Mouse (Mus musculus): ENCODE measurements at regions not wholly inside any gene's neighbourhood (a gene's known extent, or its start where the extent isn't known, plus 50 kb on each side); places are given as distances from the start of the nearest gene placed in this dataset.

DNA sequence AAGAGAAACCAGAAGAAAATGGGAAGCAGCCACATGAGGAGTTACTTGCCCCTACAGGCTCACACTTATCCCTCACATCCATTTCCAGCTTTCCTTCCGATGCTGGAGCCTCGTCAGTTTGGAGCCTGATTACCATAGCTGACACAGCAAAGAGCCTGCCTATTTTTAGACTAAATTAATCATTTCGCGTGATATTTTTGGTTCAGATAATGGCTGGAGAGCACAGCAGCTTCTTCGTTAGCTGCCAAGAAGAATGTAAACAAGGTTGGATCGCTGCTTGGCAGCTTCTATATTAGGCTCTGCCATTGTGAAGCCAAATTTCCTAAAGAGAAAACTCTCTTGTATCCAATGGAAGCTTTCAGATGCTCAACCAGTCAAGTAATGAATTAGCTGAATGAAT, 676.9 kb upstream of the A1bg start:
- no peak for DNase-seq (ENCODE audit: low read depth, low spot score)

DNA sequence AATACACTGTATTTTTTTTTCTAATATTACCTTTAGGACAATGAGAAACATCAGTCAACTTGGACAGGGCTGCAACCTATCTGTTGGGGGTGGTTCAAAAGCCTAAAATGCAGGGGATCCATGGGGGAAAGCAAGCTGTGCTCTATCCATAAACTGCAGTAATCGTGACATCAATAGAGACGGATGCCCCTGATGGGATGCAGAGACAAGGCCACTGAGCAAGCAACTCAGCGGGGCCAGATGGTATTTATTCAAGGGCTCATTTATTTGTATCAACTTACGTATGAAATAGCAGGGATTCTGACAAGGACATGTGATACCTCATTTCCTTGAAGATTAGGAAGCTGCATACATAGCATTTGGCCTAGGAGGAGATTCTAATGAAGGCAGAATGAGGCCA, 673.5 kb upstream of the A1bg start:
- no peak for DNase-seq (ENCODE audit: low read depth, low spot score)

GRCm38 (mm10) chr15:61588956-61589355, 666.1 kb upstream of the A1bg start:
- no peak for DNase-seq (ENCODE audit: low read depth, low spot score)

DNA sequence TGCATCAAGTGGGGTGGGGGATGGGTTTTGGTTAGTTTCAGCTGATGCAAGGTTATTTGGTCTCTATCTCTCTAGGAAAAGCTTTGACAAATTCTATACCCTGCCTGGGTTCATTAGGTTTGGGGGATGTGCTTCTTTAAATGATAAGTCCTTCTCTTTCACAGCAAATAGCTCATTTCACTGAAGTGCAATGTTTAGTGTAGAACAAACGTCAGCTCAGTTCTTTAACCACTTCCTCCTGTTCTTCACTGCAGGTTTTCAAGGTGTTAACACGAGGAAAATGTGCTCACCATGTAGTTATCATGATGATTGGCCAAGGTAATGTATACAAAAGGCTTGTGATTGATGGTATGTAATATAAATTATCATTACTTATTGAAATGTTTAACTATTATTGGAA, 659.5 kb upstream of the A1bg start:
- DNase-seq (ENCODE audit: low read depth, low spot score), result no peak

- peak; percentile 61 for DNase-seq (ENCODE audit: low read depth, low spot score)
Measured at GRCm38 (mm10) chr15:61563347-61563746, 640.5 kb upstream of the A1bg start.

DNA sequence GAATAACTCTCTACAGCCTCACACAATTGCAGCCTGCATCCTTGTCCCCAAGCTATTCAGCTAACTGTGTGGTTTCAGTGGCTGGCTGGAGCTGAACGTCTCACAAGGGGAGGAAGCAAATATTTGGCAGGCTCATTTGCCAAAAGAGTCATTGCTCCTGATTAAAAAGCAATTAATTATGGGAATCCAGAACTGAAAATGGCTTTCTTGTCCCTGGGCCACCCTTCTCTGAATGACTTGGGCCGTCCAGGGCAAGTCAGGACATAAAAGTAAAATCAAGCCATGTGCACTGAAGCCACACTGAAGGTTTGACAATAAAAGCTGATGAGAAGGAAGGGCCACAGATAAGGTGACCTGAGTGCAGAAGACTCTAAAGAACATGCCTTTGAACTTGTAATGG, 639.4 kb upstream of the A1bg start:
- peak; percentile 8 for DNase-seq (ENCODE audit: low read depth, low spot score)

DNA sequence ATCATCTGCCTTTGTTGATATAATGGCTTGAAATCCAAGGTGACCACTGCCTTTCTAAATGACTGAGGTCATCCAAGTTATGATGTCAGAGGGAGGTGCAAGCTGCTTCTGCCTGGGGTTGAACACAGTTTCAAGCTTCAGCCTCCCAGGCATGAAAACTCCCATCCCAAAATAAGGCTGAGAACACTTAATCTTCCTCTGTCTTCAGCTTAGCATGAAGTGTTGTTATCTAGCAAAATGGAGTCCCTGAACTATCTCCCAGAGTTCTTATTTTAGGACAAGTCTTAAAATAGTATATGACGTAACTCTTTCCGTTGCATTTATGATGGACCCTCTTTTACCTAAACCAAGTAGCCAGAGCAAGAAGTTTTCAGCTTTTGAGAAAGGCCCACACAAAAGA, 631.1 kb upstream of the A1bg start:
- DNase-seq (ENCODE audit: low read depth, low spot score), result no peak

GRCm38 (mm10) chr15:61553081-61553680, 630.4 kb upstream of the A1bg start:
- DNase-seq (ENCODE audit: low read depth, low spot score), result no peak

DNA sequence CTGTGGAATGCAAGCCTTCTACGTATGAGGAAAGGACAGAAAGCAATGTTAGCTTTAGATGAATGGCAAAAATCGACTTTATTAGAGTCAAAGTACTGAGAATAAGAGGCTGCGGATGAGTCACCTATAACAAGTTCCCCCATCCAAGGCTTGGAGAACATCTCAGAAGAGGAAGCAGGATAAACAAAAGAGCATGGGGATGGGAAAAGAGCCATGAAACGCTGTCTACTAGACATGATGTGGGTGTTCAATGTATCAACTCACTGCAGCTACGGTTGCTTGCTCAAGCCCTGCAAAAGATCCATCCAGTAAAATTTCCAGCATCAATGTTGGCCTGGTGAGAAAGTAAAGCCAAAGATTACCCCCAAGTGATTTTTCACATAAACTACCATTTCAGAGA, 628.4 kb upstream of the A1bg start:
- DNase-seq (ENCODE audit: low read depth, low spot score), result no peak

GRCm38 (mm10) chr15:61548400-61548799, 625.6 kb upstream of the A1bg start:
- DNase-seq (ENCODE audit: low read depth, low spot score), result no peak

DNA sequence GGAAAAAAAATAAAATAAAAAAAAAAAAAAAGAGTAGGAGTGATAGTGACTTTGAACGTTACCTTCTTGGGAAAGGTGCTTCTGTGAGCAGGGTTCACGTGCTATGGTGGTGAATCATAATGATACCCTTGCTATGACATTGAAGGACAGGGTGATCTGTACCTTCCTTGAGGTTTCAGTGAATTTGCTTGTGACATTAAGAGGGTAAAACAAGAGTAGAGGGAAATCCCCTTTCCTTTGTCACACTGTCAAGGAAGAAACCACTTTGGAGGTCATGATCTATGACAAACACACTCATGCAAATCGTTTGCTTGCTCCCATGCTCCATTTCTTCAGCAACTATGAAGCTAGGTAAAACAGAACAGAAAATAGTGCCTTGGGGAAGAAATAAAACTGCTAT, 623.8 kb upstream of the A1bg start:
- no peak for DNase-seq (ENCODE audit: low read depth, low spot score)

DNA sequence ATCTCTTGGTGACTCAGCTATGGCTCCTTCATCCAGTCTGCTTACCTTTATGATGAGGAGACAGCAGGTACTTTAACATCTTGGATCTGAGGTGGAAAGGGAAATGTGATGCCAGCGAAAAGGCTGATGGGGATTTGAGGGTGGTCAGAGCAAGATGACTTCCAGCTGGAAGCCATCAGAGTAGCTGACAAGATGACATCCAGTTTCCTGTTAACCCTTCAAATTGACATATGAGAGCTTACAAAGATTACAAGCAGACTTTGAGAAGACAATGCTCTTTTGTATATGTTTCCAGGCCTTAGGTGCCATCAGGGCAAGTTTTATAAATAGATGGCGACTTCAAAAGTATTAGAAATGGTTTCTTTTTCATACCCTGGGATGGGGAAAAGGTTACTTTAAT, 621.3 kb upstream of the A1bg start:
- DNase-seq (ENCODE audit: low read depth, low spot score), result peak; percentile 20

DNA sequence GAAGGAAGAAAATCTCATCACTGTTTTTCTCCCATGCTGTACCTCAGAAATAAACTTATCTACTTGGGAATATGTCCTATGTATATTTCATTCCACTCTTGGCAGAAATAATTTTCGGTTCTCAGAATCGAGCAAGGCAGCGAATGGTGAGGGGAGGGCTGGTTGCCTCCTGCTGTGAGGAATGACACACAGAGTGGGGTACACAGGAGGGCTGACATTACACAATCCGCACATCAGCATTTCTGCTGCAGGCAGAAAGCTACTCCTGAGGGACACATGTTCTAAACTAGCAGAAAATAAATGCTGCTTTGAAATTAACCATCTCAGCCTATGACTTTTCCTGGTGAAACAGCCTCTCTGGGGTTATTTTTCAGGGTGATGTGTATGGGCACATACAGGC, 618.8 kb upstream of the A1bg start:
- no peak for DNase-seq (ENCODE audit: low read depth, low spot score)

- DNase-seq (ENCODE audit: low read depth, low spot score), result no peak
Measured at GRCm38 (mm10) chr15:61540753-61541421, 618.1 kb upstream of the A1bg start.

- DNase-seq (ENCODE audit: low read depth, low spot score), result no peak
Measured at GRCm38 (mm10) chr15:61538930-61539329, 616.1 kb upstream of the A1bg start.

GRCm38 (mm10) chr15:61538169-61538755, 615.5 kb upstream of the A1bg start:
- DNase-seq (ENCODE audit: low read depth, low spot score), result no peak

- DNase-seq (ENCODE audit: low read depth, low spot score), result peak; percentile 25
Measured at GRCm38 (mm10) chr15:61536332-61536716, 613.5 kb upstream of the A1bg start.

DNA sequence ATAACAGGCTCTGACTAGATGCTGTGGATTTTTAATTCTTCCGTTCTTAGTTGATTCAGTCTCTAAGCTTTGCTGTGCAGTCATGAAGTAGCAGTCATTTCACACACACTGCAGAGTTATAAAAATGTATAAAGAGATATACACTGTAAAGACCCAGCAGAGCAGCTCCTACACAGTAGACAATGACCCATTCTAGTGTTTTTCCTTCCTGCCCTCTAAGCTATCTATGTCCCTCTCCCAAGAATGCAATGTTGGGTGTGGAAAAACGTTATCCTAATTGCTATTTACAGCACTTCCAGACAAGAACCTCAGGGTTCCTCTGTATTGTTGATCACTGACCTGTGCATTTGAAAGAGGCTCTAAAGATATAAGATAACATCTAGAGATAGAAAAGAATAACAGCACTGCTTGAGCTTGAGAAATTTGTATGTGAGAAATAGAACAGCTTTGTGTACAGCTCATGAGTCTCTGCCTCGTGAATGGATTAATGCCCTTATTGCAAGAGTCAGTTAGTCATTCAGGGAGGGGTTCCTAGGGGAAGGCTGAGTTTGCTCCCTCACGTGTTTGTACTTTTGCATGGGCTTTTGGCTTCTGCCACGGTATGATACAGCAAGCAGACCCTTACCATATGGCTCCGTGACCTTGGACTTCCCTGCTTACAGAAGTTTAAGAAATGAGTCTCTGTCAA, 613.0 kb upstream of the A1bg start:
- peak; percentile 44 for DNase-seq (ENCODE audit: low read depth, low spot score)

DNA sequence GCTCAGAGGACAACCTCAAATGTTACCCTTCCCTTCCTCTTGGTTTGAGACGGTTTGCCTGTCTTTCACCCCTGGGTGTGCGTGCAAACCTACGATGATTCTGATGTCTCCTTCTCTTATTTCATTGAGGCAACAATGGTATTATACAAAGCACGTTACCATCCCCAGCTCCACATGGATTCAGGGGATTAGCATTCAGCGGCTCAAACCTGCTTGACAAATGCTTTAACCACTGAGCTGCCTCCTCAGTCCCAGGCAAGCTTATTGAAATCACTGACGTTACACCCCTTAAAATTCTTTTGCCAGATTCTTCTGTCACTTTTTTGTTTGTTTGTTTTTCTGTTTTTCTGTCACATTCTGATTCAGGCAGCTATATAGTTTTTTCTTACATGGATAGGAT, 612.4 kb upstream of the A1bg start:
- DNase-seq (ENCODE audit: low read depth, low spot score), result no peak

GRCm38 (mm10) chr15:61532808-61533207, 610.0 kb upstream of the A1bg start:
- DNase-seq (ENCODE audit: low read depth, low spot score), result peak; percentile 86

- DNase-seq (ENCODE audit: low read depth, low spot score), result peak; percentile 91
Measured at GRCm38 (mm10) chr15:61532040-61532439, 609.2 kb upstream of the A1bg start.

DNA sequence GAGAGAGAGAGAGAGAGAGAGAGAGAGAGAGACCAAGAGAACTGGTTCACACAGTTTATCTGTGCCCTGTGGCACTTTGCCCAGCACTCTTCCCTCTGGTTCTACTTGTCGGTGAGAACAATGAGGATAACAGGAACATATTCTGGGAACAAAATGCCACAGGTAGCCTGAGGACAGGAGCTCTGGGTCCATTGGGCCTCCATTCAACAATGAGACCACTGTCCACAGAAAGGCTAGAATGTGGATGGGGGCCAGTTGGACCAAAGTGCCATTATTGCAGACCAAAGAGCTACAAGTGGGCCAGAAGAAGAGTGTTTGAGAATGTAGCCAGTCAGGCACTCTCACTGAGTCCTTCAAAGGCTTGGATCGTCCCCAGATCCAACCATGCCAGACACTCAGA, 600.2 kb upstream of the A1bg start:
- no peak for DNase-seq (ENCODE audit: low read depth, low spot score)

GRCm38 (mm10) chr15:61517265-61517664, 594.5 kb upstream of the A1bg start:
- DNase-seq (ENCODE audit: low read depth, low spot score), result no peak

All from 3T3-L1 (cell line).